Mouse (Mus musculus) liver, embryonic 15.5 days (tissue): ENCODE results near the gene Bcam. TPM values are rescaled to one million over a fixed set of nuclear protein-coding genes. Genes with fewer than 3 reads are reported as not detected.

Experiments used
- ATAC-seq: fragments of 200-750 bp; cut with Nextera tagmentation; 2 replicates; pipeline ENCODE4 v1.8.0; 2017; ENCODE audit warnings: moderate number of reproducible peaks, mild to moderate bottlenecking, moderate library complexity; ENCODE audit not compliant: insufficient read depth
- H3K27ac ChIP-seq: fragments of 300-500 bp; sonication (generic); replicated peaks from 2 replicates; pipeline ENCODE4 v1.5.1; 2015; ENCODE audit warnings: mild to moderate bottlenecking, inconsistent platforms
- H3K27me3 ChIP-seq: fragments of 300-500 bp; sonication (generic); 2 replicates; pipeline ENCODE4 v1.6.1; 2015; ENCODE audit warnings: mild to moderate bottlenecking, inconsistent platforms
- H3K36me3 ChIP-seq: fragments of 300-500 bp; sonication (generic); replicated peaks from 2 replicates; pipeline ENCODE4 v1.6.1; 2015; ENCODE audit warnings: moderate library complexity, mild to moderate bottlenecking, inconsistent platforms
- H3K4me1 ChIP-seq: fragments of 300-500 bp; sonication (generic); replicated peaks from 2 replicates; pipeline ENCODE4 v1.6.1; 2015; ENCODE audit warnings: inconsistent platforms
- H3K4me2 ChIP-seq: fragments of 300-500 bp; sonication (generic); 2 replicates; pipeline ENCODE4 v1.6.1; 2015; ENCODE audit warnings: moderate library complexity, mild to moderate bottlenecking, inconsistent platforms
- H3K4me3 ChIP-seq: fragments of 300-500 bp; sonication (generic); replicated peaks from 2 replicates; pipeline ENCODE4 v1.5.1; 2015; ENCODE audit warnings: mild to moderate bottlenecking, inconsistent platforms
- H3K9ac ChIP-seq: fragments of 300-500 bp; sonication (generic); 2 replicates; pipeline ENCODE4 v1.6.1; 2015; ENCODE audit warnings: moderate library complexity, mild to moderate bottlenecking, inconsistent platforms
- H3K9me3 ChIP-seq: fragments of 300-500 bp; sonication (generic); replicated peaks from 2 replicates; pipeline ENCODE4 v1.6.1; 2016; ENCODE audit warnings: inconsistent platforms
- WGBS: fragments of 180-500 bp; shearing (Covaris S2); methylation state at CpG from one replicate; pipeline ENCODE4 v1.1.7; 2015; ENCODE audit warnings: mixed read lengths; ENCODE audit not compliant: insufficient replicate concordance; 5-methylcytosine and 5-hydroxymethylcytosine counted together
- polyA plus RNA-seq: library from polyadenylated mRNA; unstranded; fragments of >200 nt; fragmentation: Nextera tagmentation; extraction: Ambion mirVana; gene quantifications from 2 replicates; pipeline ENCODE4 v1.2.1, GENCODE M21; 2015

The Bcam gene
- polyA plus RNA-seq, 1 experiment from 2014 or later = 10.3 TPM

DNA sequence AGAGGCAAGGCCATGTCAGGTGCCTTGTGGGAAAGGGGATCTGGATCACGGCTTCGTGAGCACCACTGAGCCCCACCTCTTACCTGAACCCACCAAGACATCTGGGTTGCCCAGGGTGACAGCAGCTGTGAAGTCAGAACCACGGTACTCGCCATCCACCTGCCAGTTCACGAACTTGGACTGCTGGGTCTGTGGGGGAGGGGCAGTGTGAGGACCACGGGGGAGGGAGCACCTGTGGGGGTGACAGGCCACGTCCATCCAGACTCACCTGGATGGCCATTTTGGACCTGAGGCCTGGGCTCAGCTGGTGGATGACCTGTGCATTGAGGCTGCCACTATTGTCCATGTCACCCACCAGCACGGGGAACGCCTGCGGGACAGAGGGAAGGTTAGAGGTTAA lies 60.2 kb downstream of the Bcam start:
- Histone ChIP-seq H3K4me3 (no peak overlapping the region), H3K27me3 (no peaks in the 10 kb centered on the region), H3K36me3 (peaks cover 73% of the 10 kb centered on the region), H3K9me3 (no peaks in the 10 kb centered on the region), H3K4me1 (peaks cover 28% of the 10 kb centered on the region), H3K27ac (no peak overlapping the region), H3K9ac (no peak overlapping the region), H3K4me2 (no peak overlapping the region)
- ATAC-seq = no peak
- WGBS = 74% methylated on average over 10 of the region's 10 CpGs

Other genes starting within 250 kb of the Bcam start
- 10.2 and 15.7 TPM in 2 replicates for gene Ppp1r37, start 207.9 kb downstream of the Bcam start, polyA plus RNA-seq
- 0.60 and 0.81 TPM in 2 replicates for gene Zfp296, start 193.7 kb downstream of the Bcam start, polyA plus RNA-seq
- gene Gemin7, start 193.4 kb downstream of the Bcam start, polyA plus RNA-seq = 79.6 and 90.9 TPM in 2 replicates
- gene Clasrp, start 166.5 kb downstream of the Bcam start, polyA plus RNA-seq = 12.2 and 13.4 TPM in 2 replicates
- gene Relb, start 141.6 kb downstream of the Bcam start, polyA plus RNA-seq = 1.7 TPM in 2 replicates
- gene Clptm1, start 106.0 kb downstream of the Bcam start, polyA plus RNA-seq = 48.3 and 48.8 TPM in 2 replicates
- 1,160 and 1,332 TPM in 2 replicates for gene Apoc2, start 93.1 kb downstream of the Bcam start, polyA plus RNA-seq
- 22.2 and 29.1 TPM in 2 replicates for gene Gm44805, start 89.6 kb downstream of the Bcam start, polyA plus RNA-seq
- gene Apoc4, start 89.5 kb downstream of the Bcam start, polyA plus RNA-seq = 273 and 372 TPM in 2 replicates
- gene Apoc1, start 78.4 kb downstream of the Bcam start, polyA plus RNA-seq = 609 and 611 TPM in 2 replicates
- 2,704 and 3,478 TPM in 2 replicates for gene Apoe, start 71.8 kb downstream of the Bcam start, polyA plus RNA-seq
- 87.2 and 91.8 TPM in 2 replicates for gene Tomm40, start 55.6 kb downstream of the Bcam start, polyA plus RNA-seq
- 15.2 and 19.5 TPM in 2 replicates for gene Nectin2, start 20.5 kb downstream of the Bcam start, polyA plus RNA-seq
- gene Cblc, start 25.8 kb upstream of the Bcam start, polyA plus RNA-seq = 3.5 and 3.8 TPM in 2 replicates
- 4.7 and 5.3 TPM in 2 replicates for gene Bcl3, start 51.8 kb upstream of the Bcam start, polyA plus RNA-seq
- not detected in 2 replicates for gene Gm19345, start 81.0 kb upstream of the Bcam start, polyA plus RNA-seq
- not detected in 2 replicates for gene Ceacam16, start 90.3 kb upstream of the Bcam start, polyA plus RNA-seq
- not detected in 2 replicates for gene Ceacam19, start 116.9 kb upstream of the Bcam start, polyA plus RNA-seq
- gene Pvr, start 150.1 kb upstream of the Bcam start, polyA plus RNA-seq = 2.8 and 3.4 TPM in 2 replicates
- 0.17 and 0.23 TPM in 2 replicates for gene Igsf23, start 179.7 kb upstream of the Bcam start, polyA plus RNA-seq
- not detected in 2 replicates for gene Ceacam20, start 194.4 kb upstream of the Bcam start, polyA plus RNA-seq
- not detected in 2 replicates for gene Nlrp9b, start 220.4 kb upstream of the Bcam start, polyA plus RNA-seq